Mouse (Mus musculus): ENCODE measurements around the gene Ttc7b. TPM values are rescaled to one million over a fixed set of nuclear protein-coding genes. Genes with fewer than 3 reads are reported as not detected.

The Ttc7b gene
- total and polyA plus RNA-seq, 2 experiments = 7.7 to 10.7 TPM

DNA sequence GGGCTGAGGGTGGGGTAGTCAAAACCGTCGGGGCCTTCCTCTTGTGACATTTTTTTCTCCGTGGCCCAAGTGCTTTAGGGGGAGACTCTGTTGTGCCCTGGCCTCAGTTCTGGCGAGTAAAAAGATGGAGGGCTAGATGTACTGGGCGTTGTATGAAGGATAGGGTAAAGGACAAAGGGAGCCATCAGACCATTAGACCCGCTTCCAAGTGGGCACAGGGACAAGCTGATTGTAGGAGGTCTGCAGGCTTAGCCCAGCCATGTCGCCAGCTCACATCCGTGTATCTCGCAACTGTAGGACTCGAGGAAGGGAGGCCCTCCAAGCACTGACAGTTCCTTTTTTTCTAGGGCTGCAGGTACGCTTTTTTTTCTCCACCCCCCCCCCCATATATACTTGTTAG, 111.9 kb downstream of the Ttc7b start:
- Histone ChIP-seq H3K4me3 (ENCODE audit: insufficient read depth, low read depth, low read length) (no peak overlapping the region), H3K27ac (replicated peaks; ENCODE audit: insufficient read depth, low read depth, low read length) (no peak overlapping the region), H3K36me3 (ENCODE audit: control insufficient read depth, insufficient read depth, low read length) (peaks cover 21% of the 10 kb centered on the region), H3K4me1 (ENCODE audit: control insufficient read depth, insufficient read depth, low read length) (no peaks in the 10 kb centered on the region; the same call in 1 of the 2 replicates), H3K27me3 (ENCODE audit: control insufficient read depth, insufficient read depth, low read length) (no peaks in the 10 kb centered on the region), H3K9ac (ENCODE audit: low read depth, low read length) (no peak overlapping the region), H3K79me2 (ENCODE audit: control insufficient read depth, insufficient read depth, low read length) (no peaks in the 10 kb centered on the region)
- WGBS = 91% methylated on average over 11 of the region's 11 CpGs
- TF ChIP-seq POLR2A (IDR thresholded peaks at IDR 0.05; ENCODE audit: extremely low read depth, insufficient read depth, low read length) (no peak), CTCF (IDR thresholded peaks at IDR 0.05; ENCODE audit: low read depth, low read length) (no peak)
- DNase-seq (ENCODE audit: extremely low read depth, low read depth, low spot score) = no peak

DNA sequence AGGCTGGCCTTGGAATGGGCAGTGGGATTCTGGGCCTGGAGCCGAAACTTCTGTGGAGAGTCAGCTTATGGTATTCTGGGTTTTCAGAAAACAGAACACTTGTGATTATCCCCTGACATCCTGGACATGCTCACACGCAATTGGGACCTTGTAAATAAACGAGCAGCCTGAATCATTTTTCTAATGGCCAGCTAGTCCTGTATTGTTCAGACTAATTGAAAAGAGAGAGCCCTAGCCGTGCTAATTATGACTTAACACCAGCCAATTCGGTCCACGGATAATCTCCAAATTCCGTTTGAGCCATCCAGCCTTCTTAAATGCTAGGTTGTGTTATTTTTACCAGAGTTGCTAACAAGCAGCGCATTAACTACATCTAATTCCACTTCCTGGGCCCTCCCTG, 112.5 kb downstream of the Ttc7b start:
- Histone ChIP-seq H3K4me3 (ENCODE audit: insufficient read depth, low read depth, low read length) (no peak overlapping the region), H3K27ac (replicated peaks; ENCODE audit: insufficient read depth, low read depth, low read length) (no peak overlapping the region), H3K9ac (ENCODE audit: low read depth, low read length) (no peak overlapping the region), H3K27me3 (ENCODE audit: control insufficient read depth, insufficient read depth, low read length) (no peaks in the 10 kb centered on the region), H3K4me1 (ENCODE audit: control insufficient read depth, insufficient read depth, low read length) (no peaks in the 10 kb centered on the region; the same call in 1 of the 2 replicates), H3K36me3 (ENCODE audit: control insufficient read depth, insufficient read depth, low read length) (peaks cover 17% of the 10 kb centered on the region), H3K79me2 (ENCODE audit: control insufficient read depth, insufficient read depth, low read length) (no peaks in the 10 kb centered on the region)
- WGBS = 92% methylated on average over 8 of the region's 8 CpGs
- DNase-seq (ENCODE audit: extremely low read depth, low read depth, low spot score) = no peak
- no peak for TF ChIP-seq CTCF (IDR thresholded peaks at IDR 0.05; ENCODE audit: low read depth, low read length)
- no peak for TF ChIP-seq POLR2A (IDR thresholded peaks at IDR 0.05; ENCODE audit: extremely low read depth, insufficient read depth, low read length)

DNA sequence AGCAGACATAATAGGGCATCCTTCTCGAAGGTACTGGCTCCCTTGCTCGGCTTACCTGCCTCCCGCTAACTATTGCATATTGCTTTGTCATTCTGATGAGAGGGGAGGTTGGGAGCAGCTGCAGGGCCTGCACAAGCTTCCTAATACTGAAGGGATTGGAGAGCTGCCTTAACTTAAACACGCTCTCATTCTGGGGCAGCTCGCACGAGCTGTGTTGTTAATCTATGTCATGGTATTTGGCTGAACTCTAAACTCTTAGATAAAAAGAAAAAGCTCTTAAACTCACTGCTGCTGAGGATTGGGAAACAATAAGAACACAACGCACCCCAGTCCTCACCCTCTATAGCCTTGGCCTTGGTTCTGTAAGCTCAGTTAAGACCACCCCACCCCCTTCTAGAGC, 113.3 kb downstream of the Ttc7b start:
- no peak for TF ChIP-seq POLR2A (IDR thresholded peaks at IDR 0.05; ENCODE audit: extremely low read depth, insufficient read depth, low read length)
- TF ChIP-seq CTCF (IDR thresholded peaks at IDR 0.05; ENCODE audit: low read depth, low read length) = no peak
- no peak for DNase-seq (ENCODE audit: extremely low read depth, low read depth, low spot score)
- whole genome bisulfite sequencing = 87% methylated on average over 7 of the region's 7 CpGs
- Histone ChIP-seq H3K9ac (ENCODE audit: low read depth, low read length) (no peak overlapping the region), H3K4me1 (ENCODE audit: control insufficient read depth, insufficient read depth, low read length) (no peaks in the 10 kb centered on the region; the same call in 1 of the 2 replicates), H3K79me2 (ENCODE audit: control insufficient read depth, insufficient read depth, low read length) (no peaks in the 10 kb centered on the region), H3K36me3 (ENCODE audit: control insufficient read depth, insufficient read depth, low read length) (peaks cover 16% of the 10 kb centered on the region), H3K27ac (replicated peaks; ENCODE audit: insufficient read depth, low read depth, low read length) (no peak overlapping the region), H3K4me3 (ENCODE audit: insufficient read depth, low read depth, low read length) (no peak overlapping the region), H3K27me3 (ENCODE audit: control insufficient read depth, insufficient read depth, low read length) (no peaks in the 10 kb centered on the region)

DNA sequence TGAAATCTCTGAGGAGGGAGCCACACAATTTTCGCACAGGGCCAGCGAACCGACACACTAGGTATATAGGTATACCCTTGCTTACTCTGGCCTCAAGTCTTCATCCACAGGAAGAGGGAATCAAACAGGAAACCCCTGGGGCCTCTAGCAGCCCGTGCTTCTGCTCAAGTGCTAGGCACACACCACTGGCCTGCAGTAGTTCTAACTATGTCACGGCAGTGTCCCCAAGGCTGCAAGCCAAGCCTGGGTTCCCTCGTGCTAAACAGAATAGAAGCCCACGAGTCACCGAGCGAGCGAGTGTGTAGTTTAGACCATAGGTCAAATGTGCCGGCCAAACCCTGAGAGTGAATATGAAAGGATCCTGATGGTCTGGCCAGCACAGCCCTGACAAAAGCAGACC, 114.5 kb downstream of the Ttc7b start:
- Histone ChIP-seq H3K27ac (replicated peaks; ENCODE audit: insufficient read depth, low read depth, low read length) (no peak overlapping the region), H3K27me3 (ENCODE audit: control insufficient read depth, insufficient read depth, low read length) (no peaks in the 10 kb centered on the region), H3K4me1 (ENCODE audit: control insufficient read depth, insufficient read depth, low read length) (no peaks in the 10 kb centered on the region), H3K36me3 (ENCODE audit: control insufficient read depth, insufficient read depth, low read length) (peaks cover 17% of the 10 kb centered on the region), H3K79me2 (ENCODE audit: control insufficient read depth, insufficient read depth, low read length) (no peaks in the 10 kb centered on the region), H3K4me3 (ENCODE audit: insufficient read depth, low read depth, low read length) (no peak overlapping the region), H3K9ac (ENCODE audit: low read depth, low read length) (no peak overlapping the region)
- DNase-seq (ENCODE audit: extremely low read depth, low read depth, low spot score) = no peak
- WGBS = 87% methylated on average over 11 of the region's 11 CpGs
- no peak for TF ChIP-seq CTCF (IDR thresholded peaks at IDR 0.05; ENCODE audit: low read depth, low read length)
- TF ChIP-seq POLR2A (IDR thresholded peaks at IDR 0.05; ENCODE audit: extremely low read depth, insufficient read depth, low read length) = no peak

DNA sequence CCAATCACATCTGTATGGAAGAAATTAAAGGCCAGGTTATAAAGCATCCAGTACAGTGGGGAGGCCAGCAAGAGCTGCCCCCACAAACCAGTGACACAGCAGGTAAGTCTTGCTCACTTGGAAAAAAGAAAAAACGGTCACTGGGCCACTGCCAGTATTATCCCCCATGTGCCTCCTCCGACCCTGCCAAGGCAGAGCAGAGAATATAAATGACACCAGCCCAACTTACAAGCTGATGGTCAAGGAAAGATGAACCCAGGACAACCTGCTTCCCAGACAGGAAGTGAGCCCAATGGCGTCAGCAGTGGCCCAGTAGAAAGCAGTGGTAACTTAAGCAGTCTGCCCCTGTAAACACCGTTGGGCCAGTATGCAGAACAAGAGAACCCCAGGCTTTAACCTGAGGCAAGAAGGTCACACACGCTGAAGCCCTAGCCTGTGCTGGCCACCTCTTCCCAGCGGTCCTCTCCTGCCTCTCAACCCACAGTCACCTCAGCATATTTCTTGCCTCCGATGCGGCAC, 115.1 kb downstream of the Ttc7b start:
- no peak overlapping the region for H3K4me3 ChIP-seq (ENCODE audit: insufficient read depth, low read depth, low read length)
- no peaks in the 10 kb centered on the region for H3K27me3 ChIP-seq (ENCODE audit: control insufficient read depth, insufficient read depth, low read length)
- no peak for DNase-seq (ENCODE audit: extremely low read depth, low read depth, low spot score)
- no peaks in the 10 kb centered on the region for H3K4me1 ChIP-seq (ENCODE audit: control insufficient read depth, insufficient read depth, low read length)
- H3K9ac ChIP-seq (ENCODE audit: low read depth, low read length) = no peak overlapping the region
- H3K79me2 ChIP-seq (ENCODE audit: control insufficient read depth, insufficient read depth, low read length) = no peaks in the 10 kb centered on the region
- peaks cover 21% of the 10 kb centered on the region for H3K36me3 ChIP-seq (ENCODE audit: control insufficient read depth, insufficient read depth, low read length)
- TF ChIP-seq POLR2A (IDR thresholded peaks at IDR 0.05; ENCODE audit: extremely low read depth, insufficient read depth, low read length) (no peak), CTCF (IDR thresholded peaks at IDR 0.05; ENCODE audit: low read depth, low read length) (no peak)
- 91% methylated on average over 8 of the region's 8 CpGs for WGBS
- no peak overlapping the region for H3K27ac ChIP-seq (replicated peaks; ENCODE audit: insufficient read depth, low read depth, low read length)

DNA sequence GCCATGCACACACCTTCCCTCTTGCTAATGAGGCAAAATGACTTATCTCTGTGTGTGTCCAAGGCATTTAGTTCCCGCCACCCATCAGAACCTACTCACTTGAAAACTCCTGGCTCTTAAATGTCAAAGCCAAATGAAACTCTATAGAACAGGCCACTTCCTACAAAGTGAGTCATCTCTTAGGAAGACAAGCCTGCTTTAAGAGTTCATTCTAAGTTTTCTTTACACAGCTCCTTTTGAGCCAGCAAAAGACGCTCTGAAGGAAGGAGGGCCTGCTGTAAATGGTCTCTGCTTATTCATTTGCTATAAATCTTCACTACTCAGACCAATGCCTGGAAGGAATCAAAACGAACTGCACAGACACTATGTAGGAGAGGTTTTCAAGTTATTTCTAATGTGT, 116.2 kb downstream of the Ttc7b start:
- WGBS = 88% methylated on average over 3 of the region's 3 CpGs
- DNase-seq (ENCODE audit: extremely low read depth, low read depth, low spot score) = no peak

More for the DNA sequence above, 116.2 kb downstream of the Ttc7b start:
- no peaks in the 10 kb centered on the region for H3K4me1 ChIP-seq (ENCODE audit: control insufficient read depth, insufficient read depth, low read length)
- peaks cover 22% of the 10 kb centered on the region for H3K36me3 ChIP-seq (ENCODE audit: control insufficient read depth, insufficient read depth, low read length)
- H3K27me3 ChIP-seq (ENCODE audit: control insufficient read depth, insufficient read depth, low read length) = no peaks in the 10 kb centered on the region
- no peak overlapping the region for H3K4me3 ChIP-seq (ENCODE audit: insufficient read depth, low read depth, low read length)
- no peaks in the 10 kb centered on the region for H3K79me2 ChIP-seq (ENCODE audit: control insufficient read depth, insufficient read depth, low read length)
- no peak overlapping the region for H3K27ac ChIP-seq (replicated peaks; ENCODE audit: insufficient read depth, low read depth, low read length)
- H3K9ac ChIP-seq (ENCODE audit: low read depth, low read length) = no peak overlapping the region
- no peak for TF ChIP-seq POLR2A (IDR thresholded peaks at IDR 0.05; ENCODE audit: extremely low read depth, insufficient read depth, low read length)
- no peak for TF ChIP-seq CTCF (IDR thresholded peaks at IDR 0.05; ENCODE audit: low read depth, low read length)
